Mouse (Mus musculus) adrenal gland, adult (tissue): Measurements from ENCODE around the gene Cox8a.

ENCODE experiments used
- DNase-seq, 2 experiments: peaks; one replicate each; pipeline ENCODE4 v3.0.0; 2022 to 2023; ENCODE audit warnings: low spot score in 1 of 2; ENCODE audit not compliant: inconsistent age in 2 of 2

Gene Cox8a

GRCm38 (mm10) chr19:7217162-7217925 lies at the start of gene Cox8a:
Gene Cox8a (minus strand): TSS chr19:7217616.
- peak; percentile 98 to 99 for DNase-seq

DNA sequence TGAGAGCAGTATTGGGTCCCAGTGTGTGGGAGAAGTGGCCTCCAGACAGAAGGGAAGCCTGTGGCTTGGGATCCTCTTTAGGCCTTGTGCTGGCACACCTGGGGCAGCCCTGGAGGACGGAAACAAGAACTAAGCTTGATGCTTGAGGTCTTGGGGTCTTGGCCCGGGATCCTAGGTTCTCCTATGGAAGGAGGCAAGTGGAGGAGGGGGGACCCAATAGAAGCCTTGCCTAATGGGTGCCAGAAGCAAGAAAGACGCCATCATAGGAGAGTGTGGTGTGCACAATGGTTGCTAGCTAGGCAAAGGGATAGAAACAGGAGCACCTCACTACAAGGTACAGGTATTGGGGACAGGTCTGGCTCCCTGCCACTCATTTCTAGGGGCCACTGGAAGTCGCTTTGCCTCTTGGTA lies 49.0 kb upstream of the Cox8a start:
- peak in 1 of 2 experiments; percentile 23 for DNase-seq

- DNase-seq: peak; percentile 20 to 54
Observed at GRCm38 (mm10) chr19:7265478-7266191, 48.2 kb upstream of the Cox8a start.

DNA sequence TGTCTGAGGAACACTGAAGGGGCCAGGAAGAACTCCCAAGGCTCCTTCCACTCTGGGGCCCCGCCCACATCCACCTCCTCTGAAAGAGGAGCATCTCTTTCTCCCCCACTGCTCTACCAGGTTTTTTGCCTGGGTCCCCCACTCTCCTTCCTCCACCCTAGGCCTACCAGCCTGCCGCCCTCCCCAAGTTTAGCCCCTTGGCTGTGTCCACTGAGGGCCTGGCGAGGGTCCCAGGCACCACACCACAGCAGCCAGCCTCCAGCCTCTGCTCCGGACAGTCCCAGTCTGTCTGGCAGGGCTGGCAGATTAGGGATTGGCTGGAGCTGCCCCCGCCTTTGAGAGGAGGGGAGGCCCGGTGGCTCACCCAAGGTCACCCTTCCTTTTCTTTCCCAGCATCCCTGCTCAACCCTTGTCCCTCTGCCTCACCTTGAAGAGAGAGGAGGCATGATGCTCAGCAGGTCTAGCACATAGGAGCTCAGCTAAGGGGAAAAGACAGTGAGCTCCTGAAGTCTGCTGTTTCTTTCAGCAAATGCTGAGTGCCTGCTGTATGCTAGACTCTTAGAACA lies 47.4 kb upstream of the Cox8a start:
- DNase-seq: peak; percentile 30 to 69

DNA sequence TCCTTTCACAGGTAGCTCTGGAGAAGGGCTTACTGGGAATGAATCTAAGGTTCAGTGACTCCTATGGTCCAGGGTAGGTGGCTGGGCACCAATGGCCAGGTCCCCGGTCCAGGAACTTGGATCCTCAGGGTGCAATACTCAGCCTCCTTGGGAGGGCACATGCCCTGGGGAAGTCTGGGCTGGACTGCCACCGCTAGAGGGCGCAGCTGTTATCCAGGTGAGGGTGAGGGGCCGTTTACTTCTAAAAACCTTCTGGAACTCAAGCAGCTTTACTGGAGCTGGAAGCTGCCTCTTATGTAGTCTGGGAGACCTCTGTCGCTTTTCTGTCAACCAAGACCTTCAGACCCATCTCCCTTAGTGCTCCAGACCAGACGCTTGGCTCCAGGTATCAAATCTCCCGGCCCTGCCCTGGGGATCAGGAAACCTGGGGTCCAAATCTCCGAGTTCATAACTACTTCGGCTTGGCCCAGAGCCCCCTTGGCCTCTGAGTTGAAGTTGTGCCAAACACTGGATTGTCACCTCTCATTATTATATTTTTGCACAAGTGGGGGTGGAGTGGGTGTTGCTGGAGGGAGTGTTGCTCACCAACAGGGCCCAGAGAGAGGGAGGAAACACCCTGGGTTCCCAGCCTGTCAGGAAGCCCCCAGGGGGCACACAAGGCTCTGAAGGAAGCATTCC lies 46.8 kb upstream of the Cox8a start:
- DNase-seq: peak; percentile 76 to 93

GRCm38 (mm10) chr19:7262592-7262991 lies 45.2 kb upstream of the Cox8a start:
- no peak for DNase-seq

DNA sequence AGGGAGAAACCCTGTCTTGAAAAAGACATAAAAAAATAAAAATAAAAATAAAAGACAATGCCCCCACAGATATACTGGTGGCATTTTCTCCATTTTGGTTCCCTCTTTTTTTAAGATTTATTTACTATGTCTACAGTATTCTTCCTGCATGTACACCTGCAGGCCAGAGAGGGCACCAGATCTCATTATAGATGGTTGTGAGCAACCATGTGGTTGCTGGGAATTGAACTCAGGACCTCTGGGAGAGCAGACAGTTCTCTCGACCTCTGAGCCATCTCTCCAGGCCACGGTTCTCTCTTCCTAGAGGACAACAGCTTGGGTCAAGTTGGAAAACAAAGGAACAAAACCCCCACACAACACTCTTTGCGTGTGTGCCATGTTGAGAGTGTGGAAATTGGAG lies 44.5 kb upstream of the Cox8a start:
- DNase-seq: no peak

DNA sequence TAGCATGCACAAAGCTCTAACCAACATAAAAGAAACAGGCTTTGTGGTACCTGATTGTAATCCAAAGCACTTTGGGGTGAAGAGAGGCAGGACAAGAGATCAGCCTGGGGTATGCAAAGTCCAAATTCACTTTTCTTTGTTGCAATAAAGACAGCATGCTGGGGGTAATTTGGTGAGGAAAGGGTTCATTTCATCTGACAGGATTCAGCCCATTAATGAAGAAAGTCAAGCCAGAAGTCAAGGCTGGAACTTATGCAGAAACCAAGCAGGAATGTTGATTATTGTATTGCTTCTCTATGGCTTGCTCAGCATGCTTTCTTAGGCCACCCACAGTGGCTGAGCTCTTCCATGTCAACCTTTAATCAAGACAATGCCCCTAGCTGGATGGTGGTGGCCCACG lies 44.1 kb upstream of the Cox8a start:
- DNase-seq: no peak

- DNase-seq: no peak
Observed at GRCm38 (mm10) chr19:7257881-7258280, 40.5 kb upstream of the Cox8a start.

DNA sequence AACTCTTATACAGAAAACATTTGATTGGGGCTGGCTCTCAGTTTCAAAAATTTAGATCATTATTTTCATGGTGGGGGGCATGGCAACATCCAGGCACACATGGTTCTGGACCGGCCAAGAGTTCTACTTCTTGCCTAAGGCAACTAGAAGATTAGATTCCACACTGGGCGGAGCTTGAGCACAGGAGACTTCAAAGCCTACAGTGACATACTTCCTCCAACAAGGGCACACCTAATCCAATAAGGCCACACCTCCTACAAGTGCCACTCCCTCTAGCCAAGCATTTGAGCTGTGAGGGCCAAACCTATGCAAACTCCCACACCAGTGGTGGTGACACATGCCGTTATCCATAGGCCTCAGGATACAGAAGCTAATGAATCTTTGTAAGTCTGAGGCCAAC lies 28.6 kb upstream of the Cox8a start:
- DNase-seq: no peak

DNA sequence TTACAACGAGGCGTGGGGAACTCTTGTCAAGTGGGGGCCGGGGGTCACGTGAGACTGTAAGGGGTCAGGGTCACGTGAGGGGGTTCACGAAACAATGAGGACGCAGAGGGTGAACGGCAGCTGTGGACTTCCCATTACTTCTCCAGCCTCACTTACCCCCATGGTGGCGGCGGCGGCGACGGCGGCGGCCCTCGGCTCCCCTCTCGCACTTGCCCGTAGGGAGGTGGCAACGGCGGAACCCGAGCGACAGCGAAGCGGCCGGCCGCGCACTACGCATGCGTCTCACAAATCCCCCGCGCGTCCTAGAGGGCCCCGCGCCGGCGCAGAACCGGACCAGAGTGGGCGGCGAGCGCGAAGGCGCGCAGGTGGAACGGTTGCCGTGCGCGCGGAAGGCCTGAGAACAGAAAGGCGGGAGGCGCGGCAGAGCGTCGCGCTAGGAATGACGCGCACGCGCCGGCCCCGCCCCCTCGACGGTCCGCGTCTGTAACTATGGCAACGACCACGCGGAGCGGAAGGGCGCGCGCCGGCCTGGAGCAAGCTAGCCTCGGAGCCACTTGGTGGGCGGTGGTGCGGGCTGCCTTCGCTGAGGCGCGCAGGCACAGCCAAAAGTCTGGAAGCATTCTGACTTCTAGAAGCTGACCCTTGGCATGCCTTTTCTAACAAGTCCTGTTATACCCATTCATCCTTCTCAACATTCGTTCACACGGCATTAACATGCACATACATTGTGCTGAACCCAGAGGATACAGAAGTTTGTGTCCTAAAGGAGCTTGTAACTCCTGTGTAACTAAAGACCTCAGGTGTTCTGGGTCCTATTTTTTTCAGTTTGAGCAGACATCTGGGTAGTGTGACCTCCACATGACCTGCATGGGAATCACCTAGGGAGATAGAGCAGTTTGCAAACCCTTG lies 23.6 kb upstream of the Cox8a start, which contains the start of gene Naa40:
Naa40 (minus strand) TSS at position 402 of the 909 bp plus-strand sequence.
- peak; percentile 95 to 96 for DNase-seq

GRCm38 (mm10) chr19:7240291-7240690 lies 22.9 kb upstream of the Cox8a start:
- peak in 1 of 2 experiments; percentile 69 for DNase-seq

GRCm38 (mm10) chr19:7239574-7239973 lies 22.2 kb upstream of the Cox8a start:
- DNase-seq: peak in 1 of 2 experiments; percentile 27

GRCm38 (mm10) chr19:7236742-7237141 lies 19.3 kb upstream of the Cox8a start:
- no peak for DNase-seq

GRCm38 (mm10) chr19:7236011-7236410 lies 18.6 kb upstream of the Cox8a start:
- no peak for DNase-seq

DNA sequence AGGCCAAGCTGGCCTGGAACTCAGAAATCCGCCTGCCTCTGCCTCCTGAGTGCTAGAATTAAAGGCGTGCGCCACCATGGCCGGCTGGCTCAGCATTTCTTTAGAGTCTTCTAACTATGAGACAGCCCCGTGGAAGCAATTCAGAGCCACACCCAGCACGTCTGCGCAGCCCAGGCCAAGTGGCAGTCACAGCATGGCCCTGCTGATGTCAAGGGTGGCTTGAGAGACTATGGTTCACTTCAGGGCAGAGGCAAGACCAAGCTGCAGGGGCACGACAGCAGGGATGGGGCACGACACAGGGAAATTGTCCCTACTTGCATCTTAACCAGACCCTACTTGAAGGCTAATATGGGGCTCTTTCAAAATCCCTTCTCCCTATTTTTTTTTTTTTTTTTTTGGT lies 18.0 kb upstream of the Cox8a start:
- no peak for DNase-seq

DNA sequence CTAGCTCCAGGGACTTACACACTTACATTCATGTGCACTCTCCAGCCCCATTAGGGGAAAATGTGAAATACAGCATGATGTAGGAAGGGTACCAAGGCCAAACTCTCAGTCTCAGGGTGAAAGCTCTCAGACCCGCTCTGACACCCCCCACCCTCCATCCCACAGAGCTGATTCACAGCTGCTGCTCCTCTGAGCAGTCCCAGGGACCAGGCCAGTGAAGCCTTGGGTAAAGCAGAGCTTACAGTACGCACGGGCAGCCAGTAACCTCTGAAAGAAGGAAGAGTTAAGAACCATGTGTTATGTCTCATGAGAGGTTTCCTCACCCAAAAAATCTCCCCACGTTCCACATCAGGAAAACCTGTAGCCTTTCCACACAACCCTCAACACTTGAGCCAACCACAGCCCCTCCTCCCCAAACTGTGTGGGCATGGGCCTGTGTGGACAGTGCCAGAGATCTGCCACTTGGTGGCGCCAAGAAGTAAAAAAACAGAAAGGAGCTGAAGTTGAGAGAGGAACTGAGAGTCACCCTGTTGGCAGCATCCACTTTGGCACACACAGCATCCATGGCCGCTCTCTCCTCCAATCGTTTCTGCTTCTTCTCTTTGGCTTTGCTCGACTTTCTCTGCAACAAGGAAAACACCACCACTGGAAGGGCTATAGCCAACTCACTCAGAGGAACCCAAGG lies 17.3 kb upstream of the Cox8a start:
- peak; percentile 83 to 93 for DNase-seq

- DNase-seq: peak in 1 of 2 experiments; percentile 41
Observed at GRCm38 (mm10) chr19:7226511-7226914, 9.1 kb upstream of the Cox8a start.

DNA sequence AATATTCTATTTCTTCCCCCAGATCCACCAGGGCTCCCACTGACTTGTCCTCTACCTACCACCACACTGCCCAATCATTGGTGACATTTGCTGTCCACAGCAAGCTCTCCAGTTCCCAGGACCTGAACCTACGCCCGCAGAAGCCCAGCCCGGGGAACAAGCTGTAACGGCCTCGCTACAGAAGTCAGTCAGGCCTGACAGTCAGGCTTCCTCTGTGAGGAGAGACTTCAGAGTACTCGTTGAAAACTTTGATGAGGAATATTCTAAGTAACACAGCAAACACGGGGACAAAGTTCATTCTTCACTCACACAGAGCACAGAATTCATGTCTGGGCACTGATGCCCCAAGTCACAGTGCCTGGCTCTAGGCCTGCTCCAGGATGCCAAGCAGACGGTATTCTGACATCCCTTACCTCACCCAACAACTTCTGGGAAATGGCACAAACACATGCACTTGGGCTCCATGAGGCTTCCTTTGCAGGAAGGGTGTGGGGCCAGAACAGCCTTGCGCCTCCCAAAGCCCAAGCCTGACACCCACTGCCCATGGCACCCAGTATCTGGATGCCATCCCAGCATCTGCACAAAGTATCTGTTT lies 7.8 kb upstream of the Cox8a start:
- peak in 1 of 2 experiments; percentile 37 for DNase-seq
